Mouse (Mus musculus): ENCODE measurements around the gene Cdkal1.

- TF ChIP-seq CTCF (conservative IDR thresholded peaks at IDR 0.05; ENCODE audit: low read length) (no peak), NANOG (IDR thresholded peaks at IDR 0.05; ENCODE audit: borderline replicate concordance, low read length) (no peak), POU5F1 (IDR thresholded peaks at IDR 0.05; ENCODE audit: borderline replicate concordance, low read length) (no peak)
Observed at GRCm38 (mm10) chr13:29348331-29348730, 507.1 kb downstream of the Cdkal1 start.

Measured in E14TG2a.4 (cell line).